Comparison of ENCODE assay signal across 32 mouse cellular contexts in the genomic region with DNA sequence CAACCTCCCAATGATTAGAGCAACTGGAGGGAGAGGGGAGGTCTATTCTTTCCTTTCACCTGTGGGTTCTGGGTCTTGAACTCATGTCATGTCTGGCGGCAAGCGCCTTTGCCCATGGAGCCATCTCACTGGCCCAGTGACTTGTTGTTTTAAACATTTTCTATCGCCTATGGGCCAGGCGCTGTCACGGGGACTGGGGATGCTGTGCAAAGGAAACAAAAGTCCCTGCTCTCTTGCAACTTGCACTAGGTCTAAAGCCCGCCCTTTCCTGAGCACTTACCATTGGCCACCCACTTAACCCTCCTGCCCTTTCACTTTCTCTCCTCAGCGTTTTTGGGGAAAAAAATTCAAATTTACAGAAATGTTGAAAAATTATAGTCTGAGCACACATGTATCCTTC. TPM values are rescaled to one million over a fixed set of nuclear protein-coding genes. Genes with fewer than 3 reads are reported as not detected.
DNase-seq lines count a peak whose midpoint lies in the region; ATAC-seq lines count a peak whose summit lies in the region.
"Had no signal": no experiment of that assay in that cellular context is flagged by ENCODE, and none has a peak within 500 bp of the region (broad histone marks: within the 10 kb centered on the region; RNA-seq: fewer than 3 reads in every experiment).

No protein-coding gene starts in this region.

- DNase-seq in liver, embryonic 11.5 days (ENCODE audit: low spot score): no peak
- DNase-seq in liver: no peak
- DNase-seq in CD4-positive helper T cell, adult 2 months (ENCODE audit: low read depth, low spot score): peak; percentile 36
- DNase-seq in thymus, postnatal 14 days: no peak
- DNase-seq in left cerebral cortex, adult 11 months (ENCODE audit: low spot score): no peak

- H3K36me3 ChIP-seq in liver, embryonic 11.5 days (ENCODE audit: control insufficient read depth, insufficient read depth, low read length): peaks cover 3% of the 10 kb centered on the region; the same call in 1 of the 2 replicates

- peak overlapping the region; percentile 1; the same call in 1 of the 2 replicates for H3K4me2 ChIP-seq in liver, embryonic 11.5 days
- H3K4me2 ChIP-seq: forebrain, embryonic 13.5 days; hindbrain, embryonic 12.5 days had no signal

- H3K27ac ChIP-seq in liver, embryonic 11.5 days (ENCODE audit: low read depth, low read length): no peak overlapping the region
- H3K27ac ChIP-seq: forebrain, embryonic 13.5 days; hindbrain, embryonic 12.5 days; hindbrain, postnatal 0 days; kidney, postnatal 0 days had no signal

- no peak overlapping the region for H3K9ac ChIP-seq in liver, embryonic 11.5 days (ENCODE audit: low read depth, low read length)
- H3K9ac ChIP-seq: forebrain, embryonic 13.5 days; hindbrain, embryonic 12.5 days had no signal

- H3K27me3 ChIP-seq in liver, embryonic 11.5 days (replicated peaks; ENCODE audit: control insufficient read depth, insufficient read depth, low read length): no peaks in the 10 kb centered on the region
- H3K27me3 ChIP-seq: forebrain, embryonic 13.5 days; hindbrain, embryonic 12.5 days; Patski had no signal

- H3K4me1 ChIP-seq in liver, embryonic 11.5 days (replicated peaks; ENCODE audit: control insufficient read depth, insufficient read depth, low read length): no peaks in the 10 kb centered on the region
- H3K4me1 ChIP-seq: forebrain, embryonic 13.5 days; hindbrain, embryonic 12.5 days had no signal

- no peak for ATAC-seq in liver, embryonic 11.5 days (replicated peaks; ENCODE audit: low FRiP score)
- ATAC-seq in hematopoietic stem cell, adult 5-6 weeks (replicated peaks in 1 of 2; ENCODE audit: insufficient read depth in 1 of 2, low FRiP score in 2 of 2, low TSS enrichment in 1 of 2, low read depth in 1 of 2, poor library complexity in 2 of 2, severe bottlenecking in 2 of 2): peak; percentile 42 to 63; a peak in 2 of 4 replicates
- no peak for ATAC-seq in erythroid progenitor cell, adult 5-6 weeks (replicated peaks; ENCODE audit: low FRiP score, poor library complexity, severe bottlenecking)
- ATAC-seq: forebrain, embryonic 13.5 days; hindbrain, postnatal 0 days; intestine, embryonic 16.5 days had no signal

- 65% methylated on average over 7 of the region's 7 CpGs for WGBS in liver, embryonic 11.5 days

- H3K4me3 ChIP-seq in liver, embryonic 11.5 days (ENCODE audit: low read depth, low read length): no peak overlapping the region
- H3K4me3 ChIP-seq: forebrain, embryonic 13.5 days; hindbrain, embryonic 12.5 days had no signal

- no peaks in the 10 kb centered on the region for H3K9me3 ChIP-seq in liver, embryonic 11.5 days (ENCODE audit: control insufficient read depth, low read length)
- H3K9me3 ChIP-seq: forebrain, embryonic 13.5 days; G1E; hindbrain, embryonic 12.5 days had no signal

RNA-seq across cellular contexts. Expression of a gene that starts 4.7 kb away (rescaled TPM):
- 103 and 109 TPM in 2 replicates for polyA plus RNA-seq in liver, embryonic 11.5 days (2014; fragmentation: Nextera tagmentation; extraction: Ambion mirVana)
- 82.7 and 112 TPM in 2 replicates for total RNA-seq in hematopoietic stem cell, adult 5-6 weeks (2017)
- 35.6 and 35.7 TPM in 2 replicates for total RNA-seq in erythroid progenitor cell, adult 5-6 weeks (2015; ENCODE audit: low replicate concordance)
- total RNA-seq in erythroid progenitor cell, adult 5-6 weeks (2017; ENCODE audit: low replicate concordance): 19.7 and 49.9 TPM in 2 replicates

RNA-seq across cellular contexts. Expression of a gene that starts 32.4 kb away (rescaled TPM):
- 34.5 and 35.5 TPM in 2 replicates for polyA plus RNA-seq in liver, embryonic 11.5 days (2014; fragmentation: Nextera tagmentation; extraction: Ambion mirVana)
- 44.5 and 48.5 TPM in 2 replicates for total RNA-seq in hematopoietic stem cell, adult 5-6 weeks (2017)
- 11.3 and 12.3 TPM in 2 replicates for total RNA-seq in erythroid progenitor cell, adult 5-6 weeks (2015; ENCODE audit: low replicate concordance)
- 6.2 and 6.7 TPM in 2 replicates for total RNA-seq in erythroid progenitor cell, adult 5-6 weeks (2017; ENCODE audit: low replicate concordance)

RNA-seq across cellular contexts. Expression of a gene that starts 38.8 kb away (rescaled TPM):
- not detected in 2 replicates for polyA plus RNA-seq in liver, embryonic 11.5 days (2014; fragmentation: Nextera tagmentation; extraction: Ambion mirVana)
- total RNA-seq in hematopoietic stem cell, adult 5-6 weeks (2017): not detected in 2 replicates
- not detected in 2 replicates for total RNA-seq in erythroid progenitor cell, adult 5-6 weeks (2015; ENCODE audit: low replicate concordance)
- not detected in 2 replicates for total RNA-seq in erythroid progenitor cell, adult 5-6 weeks (2017; ENCODE audit: low replicate concordance)
- total RNA-seq: adrenal gland, postnatal 10 days; G1E; gastrocnemius, postnatal 36 days; heart, adult 8-10 months; heart, postnatal 14 days; hindbrain, postnatal 0 days; layer of hippocampus, postnatal 36 days; left cerebral cortex, postnatal 14 days; liver, adult 2 months; megakaryocyte-erythroid progenitor cell, adult 5-6 weeks; neutrophil, adult 5-6 weeks had no signal
- polyA plus RNA-seq: C2C12; cortical plate, adult 2 months; embryonic facial prominence, embryonic 14.5 days; forebrain, embryonic 13.5 days; G1E; heart, embryonic 14.5 days; hindbrain, embryonic 12.5 days; hindbrain, postnatal 0 days; intestine, embryonic 16.5 days; kidney, postnatal 0 days; limb, embryonic 11.5 days; liver, adult 2 months; lung, postnatal 0 days; midbrain, embryonic 14.5 days; neural tube, embryonic 11.5 days; Patski; stomach, embryonic 16.5 days had no signal

RNA-seq across cellular contexts. Expression of a gene that starts 54.1 kb away (rescaled TPM):
- 2.6 TPM in 2 replicates for polyA plus RNA-seq in liver, embryonic 11.5 days (2014; fragmentation: Nextera tagmentation; extraction: Ambion mirVana)
- 71.9 and 78.0 TPM in 2 replicates for total RNA-seq in hematopoietic stem cell, adult 5-6 weeks (2017)
- total RNA-seq in erythroid progenitor cell, adult 5-6 weeks (2015; ENCODE audit: low replicate concordance): not detected in 2 replicates
- not detected in 2 replicates for total RNA-seq in erythroid progenitor cell, adult 5-6 weeks (2017; ENCODE audit: low replicate concordance)
- total RNA-seq: megakaryocyte-erythroid progenitor cell, adult 5-6 weeks; neutrophil, adult 5-6 weeks had no signal

Comparison
In these comparisons a context has a peak if more than half of its experiments do, and no peak if none do; other contexts are left out.
1. ATAC-seq: peak in hematopoietic stem cell, adult 5-6 weeks (2 of 2); none in liver, embryonic 11.5 days (single experiment) and erythroid progenitor cell, adult 5-6 weeks (single experiment).